Mouse (Mus musculus) frontal cortex, adult 2 months (tissue): Measurements from ENCODE around the gene Magi2. TPM values are rescaled to one million over a fixed set of nuclear protein-coding genes. Genes with fewer than 3 reads are reported as not detected.
"Not testable (repeated sequence)": the region's sequence is repeated elsewhere in the genome, so short reads cannot be mapped to it uniquely, and the experiment has no call there.

Experiments
- DNase-seq, 2 experiments: peaks; one replicate each; pipeline ENCODE4 v3.0.0; 2022; ENCODE audit warnings: low spot score in 1 of 2; ENCODE audit errors: extremely low spot score in 1 of 2
- polyA plus RNA-seq: library from polyadenylated mRNA; depleted of rRNA; stranded (reverse); fragments of >200 nt; gene quantifications from 2 replicates; pipeline ENCODE4 v1.2.3, GENCODE M21; 2012

The Magi2 gene
- polyA plus RNA-seq, 1 experiment = 42.2 TPM

DNA sequence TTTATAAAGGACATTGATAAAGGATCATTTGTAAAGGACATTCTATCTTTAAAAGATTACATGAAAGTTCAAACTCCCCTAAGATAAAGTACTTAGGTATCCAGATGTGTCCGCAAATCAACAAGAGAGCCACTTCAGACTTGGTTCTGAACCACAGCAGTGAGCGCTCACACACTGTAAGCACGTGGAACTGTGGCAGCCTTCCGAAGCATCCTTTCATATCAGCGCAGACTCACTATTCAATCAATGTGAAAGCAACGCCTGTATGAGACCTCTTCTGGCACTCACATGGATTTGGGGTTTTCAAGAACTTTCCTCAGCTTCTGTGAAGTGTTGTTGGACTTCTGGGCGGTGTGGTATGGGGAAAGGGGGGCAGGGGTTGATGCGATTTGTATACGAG, 970.6 kb downstream of the Magi2 start:
- no peak for DNase-seq

DNA sequence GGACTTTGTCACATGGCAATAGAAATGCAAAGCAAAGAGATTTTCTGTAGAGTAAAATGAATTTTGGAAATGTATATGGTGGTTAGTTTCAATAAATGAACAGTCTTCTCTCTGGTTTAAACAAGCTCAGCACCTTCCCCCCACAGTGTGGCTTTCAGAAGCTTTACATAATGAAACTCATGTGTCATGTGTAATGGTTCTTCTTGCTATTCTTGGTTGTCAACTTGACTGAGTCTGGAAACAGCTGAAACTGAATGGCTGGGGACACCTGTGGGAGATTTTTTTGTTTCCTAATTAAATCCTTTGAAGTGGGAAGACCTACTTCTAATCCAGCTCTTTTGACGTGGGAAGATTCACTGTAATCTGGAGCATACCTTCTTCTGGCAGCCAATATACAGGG, 974.5 kb downstream of the Magi2 start:
- no peak for DNase-seq

DNA sequence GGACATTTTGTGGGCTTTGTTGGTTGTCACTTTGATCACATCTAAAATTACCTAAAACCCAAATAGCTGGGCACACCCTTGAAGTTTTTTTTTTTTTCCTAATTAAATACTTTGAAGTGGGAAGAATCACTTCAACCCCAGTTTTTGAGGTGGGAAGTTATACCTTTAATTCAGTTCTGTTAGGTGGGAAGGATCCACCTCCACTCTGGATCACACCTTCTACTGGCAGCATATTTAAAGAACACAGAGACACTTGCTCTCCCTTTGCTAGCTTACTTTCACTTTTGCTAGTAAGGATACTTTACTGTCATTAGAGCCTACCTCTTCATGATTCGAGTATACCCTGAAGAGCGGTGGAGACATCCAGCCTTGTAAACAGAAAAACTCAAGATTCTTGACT, 981.3 kb downstream of the Magi2 start:
- no peak for DNase-seq

DNA sequence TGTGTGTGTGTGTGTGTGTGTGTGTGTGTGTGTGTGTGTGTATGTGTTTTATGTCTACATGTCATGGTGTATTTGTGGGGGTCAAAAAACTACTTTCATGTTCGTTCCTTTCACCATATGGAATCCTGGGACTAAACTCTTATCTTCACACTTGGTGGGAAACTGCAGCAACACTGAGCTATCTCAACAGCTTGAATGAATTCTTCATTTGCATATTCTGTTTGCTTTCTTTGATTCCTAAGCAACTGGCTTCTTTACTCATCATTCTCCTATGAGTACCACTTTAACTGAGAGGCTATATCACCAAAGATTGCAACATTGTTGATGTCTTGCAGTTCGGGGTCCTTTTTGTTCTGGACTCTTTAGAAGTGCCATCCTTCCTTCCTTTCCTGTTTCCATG, 986.5 kb downstream of the Magi2 start:
- DNase-seq = no peak

DNA sequence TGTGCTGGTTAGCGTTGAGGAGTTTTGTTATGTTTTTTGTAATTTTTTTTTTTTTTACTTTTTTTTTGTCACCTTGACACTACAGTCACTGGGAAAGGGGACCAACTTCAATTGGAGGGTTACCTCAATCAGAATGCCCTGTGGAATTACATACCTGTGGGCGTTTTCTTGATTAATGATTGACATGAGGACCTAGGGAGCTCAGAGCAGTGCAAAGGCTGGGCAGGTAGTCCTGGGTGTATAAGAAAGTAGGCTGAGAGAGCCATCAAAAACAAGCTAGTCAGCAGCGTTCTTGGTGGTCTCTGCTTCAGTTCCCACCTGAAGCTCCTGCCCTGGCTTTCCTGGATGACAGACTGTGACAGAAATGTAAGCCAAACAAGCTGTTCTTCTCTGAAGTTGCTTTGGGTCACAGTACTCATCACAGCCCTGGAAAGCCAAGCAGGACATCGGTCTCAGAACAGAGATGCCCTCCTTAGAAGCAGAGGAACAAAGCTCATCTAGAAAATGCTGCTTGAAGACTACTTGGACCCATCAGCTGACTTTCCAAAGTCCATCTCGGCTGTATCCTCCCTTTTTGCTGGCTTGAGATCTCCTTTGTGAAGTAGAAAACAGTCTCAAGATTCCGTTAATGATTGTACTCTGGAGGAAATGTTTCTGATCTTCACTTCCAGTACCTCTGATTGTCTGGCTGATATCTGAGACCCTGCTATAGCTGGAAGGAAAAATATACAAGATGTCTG, 999.8 kb downstream of the Magi2 start:
- DNase-seq = no peak

DNA sequence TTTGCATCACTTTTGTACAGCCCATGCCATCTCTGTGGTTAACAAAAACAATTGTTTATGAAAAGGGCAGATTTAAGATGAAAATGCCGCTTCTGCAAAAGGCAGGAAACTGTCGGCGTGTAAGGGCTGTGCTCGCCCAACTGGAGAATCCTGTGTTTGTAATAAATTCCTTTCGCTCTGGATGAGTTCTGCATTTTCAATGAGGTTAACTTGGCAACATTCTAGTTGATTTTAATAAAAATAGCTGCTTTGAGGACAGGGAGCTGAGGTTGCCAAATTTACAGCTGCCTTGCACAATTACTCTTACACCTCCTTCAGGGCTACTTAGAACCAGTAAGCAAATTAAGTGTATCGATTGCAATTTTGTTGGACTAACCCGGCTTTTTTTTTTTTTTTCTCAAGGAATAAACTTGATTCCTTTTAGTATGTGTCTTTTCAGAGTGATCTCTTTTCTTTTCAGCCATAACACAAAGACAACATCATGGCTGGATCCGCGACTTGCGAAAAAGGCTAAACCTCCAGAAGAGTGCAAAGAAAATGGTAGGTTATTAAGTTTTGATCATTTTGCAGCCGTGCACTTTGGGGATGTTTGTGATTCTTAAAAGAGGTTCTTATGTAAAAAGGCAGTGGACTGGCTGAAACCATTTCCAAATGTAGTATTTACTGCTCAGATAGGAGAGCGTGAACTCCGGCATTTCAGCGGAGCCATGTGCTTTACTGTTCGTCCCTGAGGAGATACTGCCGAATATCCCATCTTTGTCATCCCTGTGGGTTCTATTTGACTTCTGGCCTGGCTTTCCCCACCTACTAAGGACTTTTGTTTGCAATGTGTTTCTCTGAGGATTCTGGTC, 1001.3 kb downstream of the Magi2 start:
- DNase-seq = peak in 1 of 2 experiments; percentile 55

DNA sequence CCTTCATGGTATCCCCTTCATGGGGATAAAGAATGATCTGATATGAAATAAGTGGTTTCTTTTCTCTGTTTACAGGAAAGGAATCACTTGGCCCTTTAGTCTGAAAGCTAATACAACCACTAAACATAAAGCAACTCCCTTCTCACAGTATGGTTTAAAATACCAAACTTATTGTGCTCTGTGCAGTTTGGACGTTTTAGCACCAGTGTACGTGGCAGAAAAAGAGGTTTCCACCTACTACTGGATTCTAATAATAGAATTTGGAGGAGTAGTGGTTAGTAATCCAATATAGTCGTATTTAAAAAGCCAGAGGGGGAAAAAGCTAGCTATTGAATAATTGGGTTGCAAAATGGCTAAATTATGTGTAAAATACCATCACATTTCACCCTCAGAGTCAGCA, 1005.1 kb downstream of the Magi2 start:
- no peak for DNase-seq

DNA sequence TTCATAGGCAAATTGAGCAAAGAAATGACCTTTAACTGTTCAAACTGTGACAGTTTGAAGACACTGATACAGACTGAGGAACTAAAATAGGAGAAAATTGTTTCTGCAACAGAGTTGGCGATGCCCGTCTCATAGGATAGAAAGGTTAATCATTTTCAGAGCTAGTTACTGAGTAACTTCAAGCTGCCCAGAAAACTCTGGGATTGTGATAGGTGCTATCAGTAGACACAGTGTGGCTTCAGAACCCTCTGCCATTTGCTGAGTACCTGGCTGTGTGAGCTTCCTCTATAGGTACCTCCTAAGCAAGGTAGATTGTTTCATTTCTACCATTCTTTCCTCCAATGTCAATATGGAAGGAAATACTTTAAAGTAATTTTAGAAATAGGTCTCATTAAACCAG, 1014.7 kb downstream of the Magi2 start:
- DNase-seq = no peak

DNA sequence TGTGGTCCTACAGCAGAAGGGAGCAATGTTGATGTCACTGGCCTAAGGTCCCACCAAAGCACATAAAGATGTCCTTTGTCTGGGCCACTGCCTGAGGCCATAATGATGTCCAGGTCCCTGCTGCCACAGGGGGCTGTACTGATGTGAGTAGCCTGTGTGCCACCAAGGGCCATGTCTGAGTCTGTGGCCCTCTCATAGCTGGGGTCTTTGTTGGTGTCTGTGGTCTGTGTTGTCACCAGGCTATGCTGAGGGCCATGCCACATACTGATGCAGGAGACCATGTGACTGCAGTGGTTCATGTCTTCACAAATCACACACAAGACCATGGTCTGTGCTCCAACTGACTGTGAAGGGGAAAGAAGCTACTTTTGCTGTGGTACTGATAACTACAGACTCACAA, 1015.7 kb downstream of the Magi2 start:
- no peak for DNase-seq

DNA sequence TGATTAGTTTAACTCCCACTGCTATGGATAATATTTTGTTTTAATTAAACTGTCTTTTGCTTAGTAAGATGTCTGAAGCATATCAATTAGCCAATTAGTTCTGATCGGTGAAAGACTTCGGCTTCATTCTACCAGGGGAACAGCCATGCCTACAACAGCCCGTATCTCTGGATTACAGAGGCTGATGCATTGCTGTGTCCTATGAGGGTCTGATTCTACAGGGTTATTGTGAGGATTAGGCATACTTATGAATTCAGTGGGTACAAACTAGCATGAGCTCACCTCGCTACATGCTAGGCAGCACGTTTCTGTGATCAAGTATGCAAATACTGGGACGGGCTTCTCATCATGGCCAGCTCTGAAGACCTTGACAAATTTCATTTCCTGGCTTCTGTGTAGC, 1022.5 kb downstream of the Magi2 start:
- no peak for DNase-seq

DNA sequence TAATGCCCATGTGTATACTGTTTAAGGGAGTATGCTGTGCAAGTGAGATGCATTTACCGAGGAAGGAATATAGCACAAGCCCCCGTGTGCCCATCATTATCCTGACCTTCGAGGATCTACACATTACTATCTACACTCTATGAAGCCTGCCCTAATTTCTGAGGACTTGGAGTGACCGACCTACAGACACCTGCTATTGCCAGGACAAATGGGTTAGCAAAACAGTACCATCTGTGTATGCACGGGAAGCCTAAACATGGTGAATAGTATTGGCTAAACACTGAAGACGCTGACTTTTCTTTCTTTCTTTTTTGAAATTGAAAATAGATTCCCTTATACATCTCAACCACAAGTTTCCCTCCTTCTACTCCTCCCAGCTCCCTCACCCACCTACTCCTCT, 1024.7 kb downstream of the Magi2 start:
- DNase-seq = no peak

DNA sequence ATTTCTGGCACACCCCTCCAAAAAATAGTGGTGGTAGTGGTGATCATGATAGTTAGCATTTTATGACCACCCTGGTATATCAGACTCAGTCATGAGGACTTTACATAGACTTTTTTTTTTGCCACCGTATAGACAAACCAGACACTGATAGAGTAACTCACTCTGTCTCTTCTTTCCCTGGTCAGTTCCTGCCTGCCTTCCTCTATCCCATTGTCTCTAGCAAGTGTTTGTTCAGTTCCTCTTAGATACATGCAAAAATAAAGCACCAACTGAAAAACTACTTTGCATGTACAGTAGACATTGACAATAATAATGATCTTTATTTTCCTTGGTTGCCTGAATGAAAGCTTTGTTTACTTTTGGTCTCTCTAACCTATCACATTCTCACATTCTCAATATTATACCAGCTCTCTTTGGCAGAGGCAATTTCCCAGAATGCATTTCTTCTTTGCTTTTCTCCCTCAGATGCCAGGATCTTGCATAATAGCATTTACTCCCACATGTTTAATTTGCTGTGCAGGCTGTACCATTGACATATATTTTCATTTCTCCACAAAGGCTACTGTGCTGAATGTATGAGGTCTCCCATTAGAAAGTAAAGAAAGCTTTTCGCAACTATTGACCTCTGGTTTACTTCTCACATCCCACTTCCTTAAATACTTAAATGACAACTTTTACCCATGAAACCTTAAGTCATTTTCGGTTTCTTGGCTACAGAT, 1029.5 kb downstream of the Magi2 start:
- DNase-seq = peak; percentile 30 to 74

DNA sequence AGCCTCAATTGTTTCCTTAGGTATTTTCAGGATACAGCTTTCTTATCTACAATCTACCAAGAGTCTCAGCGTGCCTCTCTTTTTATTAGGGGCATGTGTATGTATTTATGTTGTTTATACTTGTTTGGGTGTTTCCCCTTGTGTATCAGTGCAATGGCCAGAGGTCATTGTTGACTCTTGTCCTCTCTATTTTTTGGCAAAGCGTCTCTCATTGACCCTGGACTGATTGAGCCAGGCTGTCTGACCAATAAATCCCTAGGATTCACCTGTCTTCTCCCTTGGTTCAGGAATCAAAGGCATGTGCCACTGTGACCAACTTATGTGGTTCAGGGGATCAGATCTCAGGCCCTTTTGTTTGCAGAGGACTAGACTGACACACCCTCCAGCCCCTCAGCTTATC, 1030.1 kb downstream of the Magi2 start:
- DNase-seq = no peak

DNA sequence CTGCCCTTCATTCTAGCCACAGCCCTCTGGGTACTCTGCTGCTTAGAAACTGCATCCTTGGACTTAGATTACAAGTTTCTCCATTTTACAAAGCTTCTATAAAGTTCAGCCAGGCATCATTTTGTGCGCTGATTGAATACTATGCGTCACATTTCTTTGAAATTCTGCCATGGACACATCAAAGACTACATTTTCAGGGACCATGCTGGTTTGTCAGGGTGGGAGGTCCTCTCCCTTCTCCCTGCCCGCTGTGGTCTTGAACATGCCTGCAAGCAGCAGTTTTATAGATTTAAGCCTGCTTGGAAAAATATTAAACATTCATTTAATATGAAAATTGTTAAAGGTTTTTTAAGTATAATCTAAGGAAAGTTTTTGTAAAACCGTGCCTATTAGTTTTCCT, 1030.6 kb downstream of the Magi2 start:
- DNase-seq = no peak

DNA sequence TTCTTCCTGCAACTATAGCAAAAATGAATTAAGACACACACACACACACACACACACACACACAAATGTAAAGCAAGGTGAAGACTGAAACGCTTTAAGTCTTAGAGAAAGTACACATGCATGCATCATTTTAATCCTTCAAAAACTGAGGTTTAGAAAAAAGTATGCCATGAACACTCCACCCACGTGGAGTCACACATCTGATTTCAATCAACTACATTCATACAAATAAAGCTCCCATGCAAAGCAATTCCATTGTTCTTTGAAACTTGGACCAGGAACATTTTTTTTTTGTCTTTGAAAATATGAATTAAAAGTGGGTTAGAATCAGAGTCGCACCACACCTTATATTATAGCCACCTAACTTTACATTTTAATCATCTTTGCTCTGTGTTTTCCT, 1032.9 kb downstream of the Magi2 start:
- DNase-seq = no peak

DNA sequence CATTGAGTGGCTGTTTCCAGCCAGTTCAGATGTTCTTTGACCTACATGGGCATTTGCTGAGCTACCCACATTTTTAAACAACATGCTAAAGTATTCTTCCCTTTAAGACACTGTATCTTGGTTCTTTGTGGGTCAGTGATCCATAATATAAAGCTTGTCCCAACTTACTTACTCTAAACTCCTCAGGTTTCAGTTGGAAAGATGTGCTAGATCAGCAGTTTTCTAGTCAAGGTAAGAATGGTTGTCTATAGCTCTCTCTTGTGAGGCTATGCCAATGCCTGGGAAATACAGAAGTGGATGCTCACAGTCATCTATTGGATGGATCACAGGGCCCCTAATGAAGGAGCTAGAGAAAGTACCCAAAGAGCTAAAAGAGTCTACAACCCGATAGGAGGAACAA, 1045.8 kb downstream of the Magi2 start:
- DNase-seq = not testable (repeated sequence)

DNA sequence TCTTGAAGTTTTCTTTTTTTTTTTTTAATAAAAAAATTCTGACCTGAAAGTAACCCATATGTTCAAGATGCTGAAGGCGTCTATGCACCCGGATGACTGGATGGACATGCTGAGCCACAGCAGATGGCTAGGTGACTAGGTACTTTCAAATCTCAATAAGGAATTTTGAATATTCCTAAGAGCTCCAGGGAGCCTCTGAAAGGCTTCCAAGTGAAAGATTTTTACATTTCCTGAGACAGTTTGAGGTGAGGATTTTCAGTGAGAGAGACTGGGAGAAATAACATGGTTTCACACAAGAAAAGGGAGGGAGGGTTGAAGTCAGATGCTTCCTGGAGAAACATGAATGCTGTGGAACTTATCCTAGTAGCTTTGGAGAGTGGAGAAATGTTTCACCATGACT, 1048.8 kb downstream of the Magi2 start:
- DNase-seq = no peak

DNA sequence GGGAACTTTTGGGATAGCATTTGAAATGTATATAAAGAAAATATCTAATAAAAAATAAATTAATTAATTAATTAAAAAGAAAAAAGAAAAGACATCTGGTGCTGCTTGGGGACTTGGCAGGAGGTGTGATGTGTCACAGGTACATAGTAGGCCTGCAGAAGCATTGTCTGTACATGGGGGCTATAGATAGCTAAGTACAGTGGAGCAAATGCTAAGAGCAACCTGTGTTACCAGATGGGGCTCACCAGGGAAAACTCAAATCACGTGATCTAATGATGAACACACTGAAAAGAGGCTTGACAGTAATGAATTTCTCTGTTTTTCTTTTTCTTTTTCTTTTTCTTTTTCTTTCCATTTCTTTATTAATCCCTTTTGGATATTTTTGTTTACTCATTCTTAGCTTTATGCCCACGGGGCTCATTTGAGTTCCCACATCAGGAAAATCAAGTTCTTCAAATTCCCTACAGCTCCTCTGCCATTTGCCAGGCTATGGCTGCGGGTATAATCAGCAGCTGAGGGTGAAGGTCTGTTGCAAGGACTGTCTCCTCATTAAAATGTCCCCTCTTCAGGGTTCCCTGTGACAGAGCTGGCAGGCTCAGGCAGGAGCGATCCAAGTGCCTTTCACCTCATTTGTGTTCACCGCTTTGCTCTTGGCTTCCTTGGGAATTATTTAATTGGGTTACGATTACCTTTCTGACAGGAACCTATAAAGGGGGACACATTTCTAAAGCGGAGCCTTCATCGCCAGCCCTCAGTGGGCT, 1058.4 kb downstream of the Magi2 start:
- no peak for DNase-seq

DNA sequence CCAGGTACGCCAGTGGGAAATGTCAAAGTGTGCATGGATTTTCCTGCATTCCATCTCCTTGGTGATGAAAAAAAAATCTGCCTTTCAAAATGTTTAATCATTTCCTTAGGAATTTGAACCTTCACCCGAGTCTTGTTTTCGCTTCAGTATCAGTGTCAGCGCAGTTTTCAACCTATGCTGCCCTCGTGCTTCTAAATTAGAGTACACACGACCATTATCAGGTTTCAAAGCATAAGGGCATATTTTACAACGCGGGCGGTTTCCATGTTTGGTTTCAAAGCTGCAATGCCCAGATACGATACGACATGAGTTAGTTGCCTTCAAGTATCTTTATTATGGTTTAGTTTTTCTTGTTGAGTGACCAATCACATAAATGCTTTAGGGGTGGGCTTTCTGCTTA, 1067.7 kb downstream of the Magi2 start:
- DNase-seq = no peak

DNA sequence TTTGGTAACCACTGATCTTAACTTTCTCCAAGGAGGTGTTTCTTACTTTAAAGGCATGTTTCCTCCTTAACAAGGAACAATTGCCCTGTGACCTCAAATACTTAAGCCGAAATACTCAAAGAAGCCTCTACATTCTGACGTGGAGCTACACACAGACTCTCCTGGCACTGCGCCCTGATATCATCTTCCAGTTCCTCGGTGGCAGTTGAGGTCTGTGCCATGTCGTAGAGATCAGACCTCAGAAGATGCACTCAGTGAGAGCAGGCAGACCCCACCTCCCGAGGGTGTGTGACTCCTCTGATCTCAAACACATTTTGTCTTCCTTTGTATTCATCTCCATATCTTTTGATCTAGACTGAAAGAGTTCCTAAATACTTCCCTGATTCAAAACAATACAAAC, 1073.0 kb downstream of the Magi2 start:
- no peak for DNase-seq
